Mouse (Mus musculus): ENCODE results near the gene Awat2.
"Not testable (repeated sequence)": the region's sequence is repeated elsewhere in the genome, so short reads cannot be mapped to it uniquely, and the experiment has no call there.

Gene Awat2

GRCm38 (mm10) chrX:100442617-100443016 lies at the start of gene Awat2:
Gene Awat2 (minus strand): TSS chrX:100442717.
- DNase-seq (ENCODE audit: extremely low read depth, low read depth, low spot score) = not testable (repeated sequence)

- DNase-seq (ENCODE audit: extremely low read depth, low read depth, low spot score) = no peak
These were observed 37.8 kb upstream of the Awat2 start for GRCm38 (mm10) chrX:100480317-100480716.

GRCm38 (mm10) chrX:100475569-100476223 lies 33.2 kb upstream of the Awat2 start:
- DNase-seq (ENCODE audit: extremely low read depth, low read depth, low spot score) = peak; percentile 87

- DNase-seq (ENCODE audit: extremely low read depth, low read depth, low spot score) = no peak
These were observed 29.0 kb upstream of the Awat2 start for GRCm38 (mm10) chrX:100471491-100471890.

GRCm38 (mm10) chrX:100470126-100470525 lies 27.6 kb upstream of the Awat2 start:
- no peak for DNase-seq (ENCODE audit: extremely low read depth, low read depth, low spot score)

GRCm38 (mm10) chrX:100468047-100468446 lies 25.5 kb upstream of the Awat2 start:
- no peak for DNase-seq (ENCODE audit: extremely low read depth, low read depth, low spot score)

- DNase-seq (ENCODE audit: extremely low read depth, low read depth, low spot score) = no peak
These were observed 1.0 kb upstream of the Awat2 start for GRCm38 (mm10) chrX:100443532-100443931.

GRCm38 (mm10) chrX:100432311-100432710 lies 10.2 kb downstream of the Awat2 start:
- DNase-seq (ENCODE audit: extremely low read depth, low read depth, low spot score) = no peak

- DNase-seq (ENCODE audit: extremely low read depth, low read depth, low spot score) = no peak
These were observed 13.8 kb downstream of the Awat2 start, which contains the start of gene Otud6a for GRCm38 (mm10) chrX:100428693-100429092. Gene Otud6a (plus strand): TSS chrX:100429013.

- no peak for DNase-seq (ENCODE audit: extremely low read depth, low read depth, low spot score)
These were observed 33.3 kb downstream of the Awat2 start for GRCm38 (mm10) chrX:100409245-100409644.

- no peak for DNase-seq (ENCODE audit: extremely low read depth, low read depth, low spot score)
These were observed 40.9 kb downstream of the Awat2 start for GRCm38 (mm10) chrX:100401657-100402056.

- DNase-seq (ENCODE audit: extremely low read depth, low read depth, low spot score) = no peak
These were observed 41.6 kb downstream of the Awat2 start for GRCm38 (mm10) chrX:100400900-100401299.

GRCm38 (mm10) chrX:100395026-100395425 lies 47.5 kb downstream of the Awat2 start:
- DNase-seq (ENCODE audit: extremely low read depth, low read depth, low spot score) = no peak

GRCm38 (mm10) chrX:100394223-100394861 lies 48.2 kb downstream of the Awat2 start:
- no peak for DNase-seq (ENCODE audit: extremely low read depth, low read depth, low spot score)

- DNase-seq (ENCODE audit: extremely low read depth, low read depth, low spot score) = no peak
These were observed 50.2 kb downstream of the Awat2 start for GRCm38 (mm10) chrX:100392304-100392703.

GRCm38 (mm10) chrX:100389887-100390286 lies 52.6 kb downstream of the Awat2 start:
- no peak for DNase-seq (ENCODE audit: extremely low read depth, low read depth, low spot score)

GRCm38 (mm10) chrX:100356974-100357373 lies 85.5 kb downstream of the Awat2 start:
- no peak for DNase-seq (ENCODE audit: extremely low read depth, low read depth, low spot score)
